Mouse (Mus musculus) thymus, postnatal 4 days (tissue): Measurements from ENCODE around the gene Ptgis.

Experiments used
- DNase-seq: peaks from one replicate; pipeline ENCODE4 v3.0.0; 2021

The Ptgis gene

GRCm38 (mm10) chr2:167240008-167240964, at the start of gene Ptgis:
Gene Ptgis, minus strand, starts transcription at chr2:167240604.
- DNase-seq, result no peak

DNA sequence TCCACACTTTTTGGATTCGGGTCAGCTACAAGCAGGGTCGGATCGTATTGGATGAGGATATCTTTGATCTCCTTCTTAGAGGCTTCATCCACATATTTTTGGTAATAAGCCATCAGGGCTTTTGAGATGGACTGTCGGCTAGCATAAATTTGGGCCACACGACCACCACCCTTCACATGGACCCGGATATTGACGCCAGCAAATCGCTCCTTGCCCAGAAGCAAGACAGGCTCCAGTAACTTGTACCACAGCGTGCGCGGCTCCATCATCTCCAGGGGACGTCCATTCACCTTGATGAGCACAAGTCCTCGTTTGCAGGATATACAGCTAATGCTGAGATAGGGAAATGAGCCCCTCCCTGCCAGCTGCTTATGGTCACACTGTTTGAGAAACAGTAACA, 41.1 kb upstream of the Ptgis start:
- DNase-seq, result peak; percentile 9

DNA sequence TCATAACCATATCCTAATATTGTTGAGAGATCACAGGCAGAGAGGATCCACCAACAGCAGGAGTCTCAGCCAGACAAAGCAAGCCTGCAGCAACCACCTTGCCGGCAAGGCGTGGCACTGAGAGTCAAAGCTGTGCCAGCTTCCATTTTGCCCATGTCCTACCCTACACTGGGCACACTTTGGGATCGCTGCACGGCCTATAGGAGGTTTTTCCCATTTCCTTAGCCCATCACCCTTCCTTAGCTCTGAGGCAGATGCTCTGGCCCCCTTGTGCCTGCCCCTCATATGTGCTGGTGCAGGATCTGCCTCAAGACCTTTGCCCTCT, 40.5 kb upstream of the Ptgis start:
- no peak for DNase-seq

DNA sequence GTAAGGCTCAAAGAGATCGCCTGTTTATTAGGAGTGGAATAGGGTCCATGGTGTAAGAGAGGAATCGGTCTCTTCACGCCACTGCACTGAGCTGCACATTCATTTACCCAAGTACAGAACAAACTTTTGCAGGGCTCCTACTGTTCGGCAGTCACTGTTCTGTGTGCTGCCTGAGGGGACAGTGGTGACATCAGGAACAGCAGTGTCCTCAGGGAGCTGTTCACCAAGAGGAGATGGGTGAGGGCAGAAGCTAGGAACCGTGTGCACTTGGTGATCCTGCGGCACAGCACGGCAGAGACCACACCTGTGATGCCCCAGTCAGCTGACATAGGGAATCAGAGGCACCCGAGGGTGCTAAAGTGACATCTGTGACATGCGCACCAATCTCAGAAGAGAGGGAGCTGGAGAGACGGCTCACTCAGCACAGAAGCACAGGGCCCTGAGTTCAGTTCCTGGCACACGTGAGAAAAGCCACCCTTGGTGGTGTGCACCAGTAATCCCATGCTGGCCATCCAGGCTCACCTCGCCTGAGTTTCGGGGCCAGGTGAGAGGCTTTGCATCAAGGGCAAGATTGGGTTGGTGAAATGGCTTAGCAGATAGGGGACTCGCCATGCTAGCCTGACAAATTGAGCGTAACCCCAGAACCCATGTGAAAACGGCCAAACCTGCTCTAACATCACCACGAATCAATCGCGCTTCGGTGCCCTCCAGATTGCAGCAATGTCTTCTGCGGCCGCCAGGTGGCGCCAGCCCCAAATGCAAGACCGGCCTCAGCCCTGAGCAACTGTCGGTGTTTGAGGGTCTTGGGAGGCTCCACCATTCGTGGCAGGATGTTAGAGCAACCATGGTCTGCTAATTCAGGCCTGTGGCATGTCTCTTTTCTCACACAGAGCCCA, 39.9 kb upstream of the Ptgis start:
- peak; percentile 87 for DNase-seq

DNA sequence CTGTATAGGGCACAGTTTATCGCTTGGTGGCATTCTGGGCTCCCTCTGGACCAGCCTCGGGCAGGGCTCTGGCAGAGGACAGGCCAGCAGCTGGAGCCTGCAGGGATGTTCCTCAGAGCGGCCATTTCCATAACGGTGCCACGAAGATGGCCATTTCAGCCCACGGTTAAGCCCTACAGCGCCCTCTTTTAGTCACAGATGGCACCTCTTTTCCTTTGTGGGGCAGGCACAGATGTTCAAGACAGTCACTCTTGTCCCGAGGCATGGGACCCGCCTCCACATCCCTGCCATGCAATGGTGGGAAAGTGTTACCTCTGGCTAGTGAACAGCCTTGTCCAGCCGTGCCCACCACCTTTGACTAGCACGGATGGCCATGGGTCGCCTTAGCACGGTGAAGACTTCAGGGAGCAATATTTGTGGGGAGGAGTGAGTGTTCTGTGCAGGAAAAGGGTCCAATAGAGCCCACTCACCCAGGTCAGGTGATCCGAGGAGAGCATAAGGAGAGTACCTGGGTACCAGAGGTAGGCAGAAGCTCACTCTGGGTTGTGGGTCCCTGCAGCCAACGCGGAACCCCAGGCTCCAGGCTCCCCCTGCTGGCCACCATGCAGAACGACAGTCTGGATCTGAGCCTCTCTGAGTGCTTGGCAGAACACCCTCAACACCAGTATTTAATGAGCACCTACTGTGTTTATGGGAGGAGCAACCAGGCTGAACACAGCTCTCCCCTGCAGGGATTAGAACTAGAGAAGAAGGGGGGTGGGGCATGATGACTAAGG, 38.5 kb upstream of the Ptgis start:
- peak; percentile 86 for DNase-seq

DNA sequence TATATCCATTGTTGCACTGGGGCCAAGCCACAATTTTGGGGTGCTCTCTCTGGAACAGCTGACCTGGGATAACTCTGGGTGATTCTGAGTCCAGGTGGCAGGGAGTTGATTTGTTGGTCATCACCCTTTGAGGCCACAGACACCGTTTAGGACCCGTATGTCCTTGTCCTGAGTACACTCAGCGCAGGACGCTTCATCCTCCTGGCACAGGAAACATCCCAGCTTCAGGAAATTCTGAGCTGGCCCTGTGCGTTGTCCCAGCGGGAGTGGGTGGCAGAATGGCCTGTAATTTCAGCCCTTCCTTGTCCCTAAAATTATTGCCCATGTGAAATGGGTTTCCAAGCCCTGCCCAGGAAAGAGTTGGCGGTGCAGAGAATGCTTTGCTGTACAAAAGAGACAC, 37.6 kb upstream of the Ptgis start:
- peak; percentile 5 for DNase-seq

DNA sequence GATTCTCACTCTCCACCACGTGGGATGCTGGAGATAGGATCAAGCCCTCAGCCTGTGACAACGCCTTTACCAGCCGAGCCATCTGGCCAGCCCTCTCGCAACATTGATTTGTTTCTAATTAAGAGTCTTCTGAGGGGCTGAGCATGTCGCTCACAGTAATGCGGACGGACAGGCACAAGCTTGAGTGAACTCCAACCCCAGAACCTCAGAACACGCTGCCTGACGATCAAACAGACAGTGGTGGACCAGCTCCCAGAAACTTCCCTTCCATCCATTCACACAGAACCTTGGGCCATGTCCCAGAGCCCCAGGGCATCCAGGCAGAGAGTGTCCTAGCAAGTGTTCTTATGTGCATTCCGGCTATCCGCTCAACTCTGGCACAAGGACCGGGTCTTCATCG, 36.6 kb upstream of the Ptgis start:
- DNase-seq, result peak; percentile 4

GRCm38 (mm10) chr2:167275856-167276255, 35.5 kb upstream of the Ptgis start:
- peak; percentile 2 for DNase-seq

GRCm38 (mm10) chr2:167274713-167275465, 34.5 kb upstream of the Ptgis start:
- peak; percentile 6 for DNase-seq

GRCm38 (mm10) chr2:167273206-167273740, 32.9 kb upstream of the Ptgis start:
- peak; percentile 5 for DNase-seq

DNA sequence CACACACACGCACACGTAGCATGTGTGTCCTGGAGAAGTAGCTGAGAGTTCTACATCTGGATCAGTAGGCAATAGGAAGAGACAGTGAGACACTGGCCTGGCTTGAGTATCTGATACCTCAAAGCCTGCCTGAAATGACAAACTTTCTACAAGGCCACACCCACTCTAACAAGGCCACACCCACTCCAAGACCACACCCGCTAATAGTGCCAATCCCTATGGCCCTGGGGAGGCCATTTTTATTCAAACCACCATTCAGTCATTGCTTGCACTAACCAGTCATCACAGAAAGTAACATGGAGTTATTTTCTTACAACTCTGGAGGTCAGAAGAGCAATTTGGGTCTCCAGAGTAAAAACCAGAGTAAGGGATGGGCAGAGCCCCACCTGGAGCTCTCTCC, 32.3 kb upstream of the Ptgis start:
- DNase-seq, result peak; percentile 1

DNA sequence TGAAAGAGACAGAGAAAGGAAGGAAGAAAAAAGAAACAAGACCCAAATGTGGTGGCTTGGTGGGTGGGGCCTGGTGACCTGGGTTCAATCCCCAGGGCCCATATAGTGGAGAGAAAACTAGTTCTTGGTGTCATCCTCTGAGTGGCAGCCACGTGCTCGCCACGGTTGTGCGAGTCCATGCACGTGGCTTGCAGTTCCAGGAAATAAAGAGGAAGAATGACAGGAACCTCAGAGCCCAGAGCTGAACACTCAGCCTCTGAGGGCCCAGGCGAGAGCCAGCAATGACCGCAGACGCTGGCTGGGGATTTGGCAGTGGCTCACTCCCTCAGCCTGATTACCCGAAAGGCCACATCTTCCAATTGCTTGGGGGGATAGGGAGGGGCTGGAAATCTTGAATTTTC, 30.7 kb upstream of the Ptgis start:
- peak; percentile 4 for DNase-seq

DNA sequence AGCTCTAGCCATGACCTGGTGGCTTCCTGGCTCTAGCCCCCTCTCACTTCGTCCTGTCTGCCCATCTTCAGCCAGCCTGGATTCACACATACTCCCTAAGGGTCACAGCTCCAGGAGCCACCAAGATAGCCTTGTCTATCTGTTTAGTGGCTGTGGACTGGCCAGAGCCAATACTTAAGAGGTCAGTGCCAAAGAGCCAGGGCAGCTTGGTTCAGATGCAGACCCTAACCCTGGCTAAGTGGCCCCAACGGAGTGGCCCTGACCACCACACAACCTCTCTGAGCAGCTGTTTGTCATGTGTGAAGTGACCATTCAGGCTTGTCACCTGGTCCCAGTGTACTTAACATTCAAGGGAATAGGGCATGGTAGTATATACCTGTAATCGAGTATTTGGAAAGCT, 30.1 kb upstream of the Ptgis start:
- no peak for DNase-seq

GRCm38 (mm10) chr2:167268721-167269120, 28.3 kb upstream of the Ptgis start:
- DNase-seq, result no peak

GRCm38 (mm10) chr2:167268411-167268690, 27.9 kb upstream of the Ptgis start:
- peak; percentile 2 for DNase-seq

GRCm38 (mm10) chr2:167267531-167268410, 27.4 kb upstream of the Ptgis start:
- peak; percentile 4 for DNase-seq

DNA sequence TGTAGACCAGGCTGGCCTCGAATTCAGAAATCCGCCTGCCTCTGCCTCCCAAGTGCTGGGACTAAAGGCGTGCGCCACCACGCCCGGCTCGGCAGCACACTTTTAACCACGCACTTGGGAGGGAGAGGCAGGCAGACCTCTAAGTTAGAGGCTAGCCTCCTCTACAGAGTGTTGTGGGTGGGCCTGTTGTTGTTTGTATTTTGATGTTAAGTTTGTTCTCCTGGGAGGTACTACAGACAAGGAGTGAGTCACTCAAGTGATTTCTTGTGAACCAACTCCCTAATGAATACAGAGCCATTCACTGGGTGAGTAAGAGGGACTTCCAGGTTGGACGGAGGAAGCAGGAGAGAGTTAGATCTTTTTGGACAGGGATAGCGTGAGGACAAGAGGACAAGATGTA, 25.8 kb upstream of the Ptgis start:
- DNase-seq, result peak; percentile 0

DNA sequence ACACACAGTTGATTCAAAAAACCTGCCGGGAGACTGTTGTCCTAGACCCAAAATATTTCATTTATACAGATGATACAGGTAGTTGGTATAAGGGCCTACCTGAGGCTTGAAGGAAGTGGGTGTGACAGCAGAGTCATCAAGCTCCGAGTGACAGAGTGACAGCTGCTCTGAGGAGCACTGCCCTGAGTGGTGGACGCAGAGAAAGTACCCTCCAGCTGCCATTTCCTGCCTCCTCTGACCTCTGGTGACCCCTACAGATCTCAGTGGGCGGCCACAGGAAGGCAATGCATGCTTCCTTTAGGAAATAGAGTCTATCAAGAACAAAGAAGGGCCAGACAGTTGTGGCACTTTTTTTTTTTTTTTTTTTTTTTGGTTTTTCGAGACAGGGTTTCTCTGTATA, 25.4 kb upstream of the Ptgis start:
- DNase-seq, result peak; percentile 2

DNA sequence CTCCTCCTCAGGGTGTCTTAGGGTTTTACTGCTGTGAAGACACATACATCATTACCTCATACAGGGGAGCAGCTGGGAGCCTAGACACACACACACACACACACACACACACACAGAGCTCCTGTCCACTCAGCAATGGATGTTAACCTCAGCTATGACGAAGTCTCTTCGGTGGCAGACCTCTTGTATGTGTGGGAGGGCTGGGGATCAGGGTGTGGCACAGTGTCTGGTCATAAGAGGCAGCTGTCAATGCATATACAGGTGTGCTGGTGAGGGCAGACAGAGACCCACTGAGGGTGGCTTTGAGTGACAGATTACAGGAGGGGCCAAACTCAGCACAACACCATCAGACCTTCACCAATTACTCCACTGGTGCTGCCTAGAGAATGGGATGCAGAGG, 24.6 kb upstream of the Ptgis start:
- DNase-seq, result no peak

GRCm38 (mm10) chr2:167263931-167264330, 23.5 kb upstream of the Ptgis start:
- DNase-seq, result peak; percentile 2
